Mouse (Mus musculus) lung, postnatal 0 days (tissue): ENCODE measurements around the gene Insc.

Source experiments
- CTCF ChIP-seq: IDR thresholded peaks from 2 replicates; pipeline ENCODE4 v1.5.1; 2016; ENCODE audit warnings: antibody characterized with exemption, mild to moderate bottlenecking
- EP300 ChIP-seq: IDR thresholded peaks from 2 replicates; pipeline ENCODE4 v1.6.1; 2016; ENCODE audit warnings: antibody characterized with exemption, mild to moderate bottlenecking, control low read depth

GRCm38 (mm10) chr7:114842644-114843211, 99.2 kb downstream of the Insc start:
- TF ChIP-seq CTCF: no peak
- no peak for TF ChIP-seq EP300
